Mouse (Mus musculus): ENCODE data around the gene Ift81. TPM values are rescaled to one million over a fixed set of nuclear protein-coding genes. Genes with fewer than 3 reads are reported as not detected.

The Ift81 gene
- polyA plus RNA-seq, 2 experiments, result 0.93 to 2.2 TPM

DNA sequence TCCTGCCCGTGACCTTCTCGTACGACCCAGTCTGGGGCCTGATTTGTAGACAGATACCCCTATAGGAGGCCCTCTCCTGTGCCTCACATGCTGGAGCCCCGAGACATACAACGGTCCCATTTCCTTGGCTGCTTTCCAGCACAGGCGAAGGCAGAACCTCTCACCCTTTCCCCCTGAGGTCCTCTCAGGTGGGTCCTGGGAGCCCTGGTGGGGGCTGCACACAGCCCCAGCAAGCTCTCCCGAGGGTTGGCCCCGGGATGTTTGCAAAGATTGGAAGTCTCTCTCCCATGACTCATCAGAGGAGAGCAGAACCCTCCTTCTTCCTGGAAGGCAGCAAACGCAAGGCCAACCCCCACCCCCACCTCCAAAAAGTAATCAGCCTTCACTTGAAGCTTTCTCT, 102.9 kb downstream of the Ift81 start:
- no peak overlapping the region for H3K4me2 ChIP-seq (ENCODE audit: low read depth)
- H3K9ac ChIP-seq (replicated peaks), result no peak overlapping the region
- no peak for DNase-seq (ENCODE audit: low read depth in 3 of 3, low spot score in 3 of 3)
- no peaks in the 10 kb centered on the region for H3K27me3 ChIP-seq (ENCODE audit: control insufficient read depth, insufficient read depth, low read length)
- TF ChIP-seq EP300 (IDR thresholded peaks at IDR 0.05; ENCODE audit: low read depth) (no peak), CTCF (IDR thresholded peaks at IDR 0.05; ENCODE audit: low read depth) (no peak)
- no peak overlapping the region for H3K27ac ChIP-seq
- no peaks in the 10 kb centered on the region for H3K36me3 ChIP-seq (replicated peaks; ENCODE audit: control insufficient read depth, insufficient read depth, low read depth)
- 28% methylated on average over 9 of the region's 9 CpGs for WGBS (ENCODE audit: insufficient replicate concordance)
- H3K4me3 ChIP-seq (ENCODE audit: insufficient read depth in 1 of 2, low read depth in 2 of 2, low read length in 2 of 2), result no peak overlapping the region
- ATAC-seq (ENCODE audit: insufficient read depth), result no peak
- H3K4me1 ChIP-seq (replicated peaks; ENCODE audit: control insufficient read depth in 2 of 2, insufficient read depth in 2 of 2, low read length in 1 of 2), result peaks cover 3 to 4% of the 10 kb centered on the region in 2 experiments; a peak in 2 of 4 replicates
- peaks cover 2% of the 10 kb centered on the region for H3K9me3 ChIP-seq (ENCODE audit: control insufficient read depth, low read length)

DNA sequence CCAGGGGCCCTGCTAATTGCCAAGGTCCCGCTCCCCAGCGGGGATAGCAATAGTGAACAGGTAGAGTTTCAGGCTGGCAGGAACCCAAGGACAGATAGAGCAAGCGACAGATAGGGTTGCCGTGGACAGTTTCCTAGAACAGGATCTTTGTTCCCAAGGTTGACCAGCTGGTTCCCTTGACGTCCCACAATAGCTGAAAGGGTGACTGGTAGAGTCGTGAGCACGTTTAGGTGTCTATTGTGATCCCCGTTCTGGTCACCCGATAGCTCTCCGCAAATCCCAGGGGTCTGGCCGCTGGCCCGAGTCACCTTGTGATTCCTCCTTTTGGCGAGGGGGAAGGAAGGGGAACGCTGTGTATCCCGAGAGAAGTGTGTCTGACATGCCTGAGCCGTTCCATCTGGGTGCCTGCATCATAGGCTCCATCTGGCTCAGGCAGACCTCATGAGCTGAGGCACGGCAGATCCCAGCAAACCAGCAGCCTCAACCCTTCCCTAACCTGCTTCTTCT, 103.6 kb downstream of the Ift81 start:
- Histone ChIP-seq H3K4me3 (ENCODE audit: insufficient read depth in 1 of 2, low read depth in 2 of 2, low read length in 2 of 2) (no peak overlapping the region), H3K9me3 (ENCODE audit: control insufficient read depth, low read length) (peaks cover 3% of the 10 kb centered on the region), H3K27me3 (ENCODE audit: control insufficient read depth, insufficient read depth, low read length) (no peaks in the 10 kb centered on the region), H3K4me2 (ENCODE audit: low read depth) (no peak overlapping the region), H3K27ac (no peak overlapping the region), H3K9ac (replicated peaks) (no peak overlapping the region), H3K36me3 (replicated peaks; ENCODE audit: control insufficient read depth, insufficient read depth, low read depth) (no peaks in the 10 kb centered on the region), H3K4me1 (replicated peaks; ENCODE audit: control insufficient read depth in 2 of 2, insufficient read depth in 2 of 2, low read length in 1 of 2) (peaks cover 3 to 4% of the 10 kb centered on the region in 2 experiments; a peak in 2 of 4 replicates)
- DNase-seq (ENCODE audit: low read depth in 3 of 3, low spot score in 3 of 3) (no peak), ATAC-seq (ENCODE audit: insufficient read depth) (no peak)
- 60% methylated on average over 17 of the region's 17 CpGs for WGBS (ENCODE audit: insufficient replicate concordance)
- TF ChIP-seq EP300 (IDR thresholded peaks at IDR 0.05; ENCODE audit: low read depth) (no peak), CTCF (IDR thresholded peaks at IDR 0.05; ENCODE audit: low read depth) (no peak)

DNA sequence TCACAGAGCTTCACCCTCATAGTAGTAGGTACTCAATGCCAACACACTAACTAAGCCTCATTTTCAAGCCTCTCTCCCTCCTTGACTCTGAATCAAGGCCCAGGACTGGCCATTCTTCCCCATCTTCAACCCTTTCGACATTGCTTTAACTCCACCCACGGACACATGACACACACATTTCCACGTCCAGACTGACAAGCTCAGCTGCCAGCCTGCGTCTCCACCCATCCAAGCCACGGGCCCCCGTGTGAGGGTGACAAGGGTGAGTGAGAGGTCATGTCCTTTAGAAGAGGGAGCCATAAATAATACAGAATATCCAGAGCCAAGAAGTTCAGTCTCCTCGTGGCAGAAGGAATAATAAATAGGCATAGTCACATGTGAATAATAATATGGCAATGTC, 104.7 kb downstream of the Ift81 start:
- no peaks in the 10 kb centered on the region; the same call in 1 of the 2 replicates for H3K27me3 ChIP-seq (ENCODE audit: control insufficient read depth, insufficient read depth, low read length)
- no peak overlapping the region for H3K9ac ChIP-seq (replicated peaks)
- no peak overlapping the region for H3K4me2 ChIP-seq (ENCODE audit: low read depth)
- peaks cover 3% of the 10 kb centered on the region for H3K9me3 ChIP-seq (ENCODE audit: control insufficient read depth, low read length)
- H3K4me1 ChIP-seq (replicated peaks; ENCODE audit: control insufficient read depth in 2 of 2, insufficient read depth in 2 of 2, low read length in 1 of 2), result peaks cover 3 to 4% of the 10 kb centered on the region in 2 experiments; a peak in 2 of 4 replicates
- no peak for DNase-seq (ENCODE audit: low read depth in 3 of 3, low spot score in 3 of 3)
- 31% methylated on average over 7 of the region's 7 CpGs for WGBS (ENCODE audit: insufficient replicate concordance)
- H3K4me3 ChIP-seq (ENCODE audit: insufficient read depth in 1 of 2, low read depth in 2 of 2, low read length in 2 of 2), result no peak overlapping the region
- no peak for ATAC-seq (ENCODE audit: insufficient read depth)
- H3K27ac ChIP-seq, result no peak overlapping the region
- TF ChIP-seq EP300 (IDR thresholded peaks at IDR 0.05; ENCODE audit: low read depth) (no peak), CTCF (IDR thresholded peaks at IDR 0.05; ENCODE audit: low read depth) (no peak)
- no peaks in the 10 kb centered on the region for H3K36me3 ChIP-seq (replicated peaks; ENCODE audit: control insufficient read depth, insufficient read depth, low read depth)

DNA sequence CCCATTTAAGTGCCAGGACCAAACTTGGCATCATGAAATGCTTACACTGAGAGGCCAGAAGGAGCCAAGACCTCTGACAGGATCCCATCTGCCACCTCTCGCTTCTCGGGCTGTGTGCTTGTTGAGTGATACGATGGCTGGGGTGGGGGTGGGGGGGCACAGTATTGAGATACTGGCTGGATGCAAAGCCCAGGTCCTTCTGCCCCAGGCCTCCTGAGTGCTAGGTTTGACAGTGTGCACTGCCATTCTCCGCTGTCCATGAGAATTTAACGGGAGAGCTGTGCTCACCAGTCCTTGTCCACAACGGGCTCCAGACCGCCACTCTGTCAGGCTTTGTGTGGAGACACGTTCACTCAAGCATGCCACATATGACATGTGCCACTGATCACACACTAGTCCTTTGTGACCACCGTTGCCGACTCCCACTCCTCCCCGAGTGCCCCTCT, 105.4 kb downstream of the Ift81 start:
- Histone ChIP-seq H3K27me3 (ENCODE audit: control insufficient read depth, insufficient read depth, low read length) (no peaks in the 10 kb centered on the region; the same call in 1 of the 2 replicates), H3K4me1 (replicated peaks; ENCODE audit: control insufficient read depth in 2 of 2, insufficient read depth in 2 of 2, low read length in 1 of 2) (peaks cover 2 to 3% of the 10 kb centered on the region in 2 experiments; a peak in 2 of 4 replicates), H3K9ac (replicated peaks) (no peak overlapping the region), H3K4me3 (ENCODE audit: insufficient read depth in 1 of 2, low read depth in 2 of 2, low read length in 2 of 2) (no peak overlapping the region), H3K27ac (no peak overlapping the region), H3K4me2 (ENCODE audit: low read depth) (no peak overlapping the region), H3K36me3 (replicated peaks; ENCODE audit: control insufficient read depth, insufficient read depth, low read depth) (no peaks in the 10 kb centered on the region), H3K9me3 (ENCODE audit: control insufficient read depth, low read length) (peaks cover 3% of the 10 kb centered on the region)
- ATAC-seq (ENCODE audit: insufficient read depth) (no peak), DNase-seq (ENCODE audit: low read depth in 3 of 3, low spot score in 3 of 3) (no peak)
- WGBS (ENCODE audit: insufficient replicate concordance), result 86% methylated on average over 11 of the region's 11 CpGs
- TF ChIP-seq CTCF (IDR thresholded peaks at IDR 0.05; ENCODE audit: low read depth) (no peak), EP300 (IDR thresholded peaks at IDR 0.05; ENCODE audit: low read depth) (no peak)

DNA sequence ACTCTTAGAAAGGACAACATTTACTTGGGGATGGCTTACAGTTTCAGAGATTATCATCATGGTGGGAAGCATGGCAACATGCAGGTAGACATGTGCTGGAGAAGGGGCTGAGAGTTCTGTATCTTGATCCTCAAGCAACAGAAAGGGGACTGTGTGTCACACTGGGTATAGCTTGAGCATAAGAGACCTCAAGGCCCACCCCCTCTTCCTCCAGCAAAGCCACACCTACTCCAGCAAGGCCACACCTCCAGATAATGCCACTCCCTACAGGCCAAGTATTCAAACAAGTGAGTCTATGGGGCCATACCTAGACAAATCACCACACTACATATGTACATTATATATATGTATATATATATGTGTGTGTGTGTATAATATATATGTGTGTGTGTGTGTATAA, 106.9 kb downstream of the Ift81 start:
- Histone ChIP-seq H3K4me1 (replicated peaks; ENCODE audit: control insufficient read depth in 2 of 2, insufficient read depth in 2 of 2, low read length in 1 of 2) (peaks cover 4% of the 10 kb centered on the region in 2 experiments), H3K4me3 (ENCODE audit: insufficient read depth in 1 of 2, low read depth in 2 of 2, low read length in 2 of 2) (no peak overlapping the region), H3K27ac (no peak overlapping the region), H3K4me2 (ENCODE audit: low read depth) (no peak overlapping the region), H3K9ac (replicated peaks) (no peak overlapping the region), H3K9me3 (ENCODE audit: control insufficient read depth, low read length) (peaks cover 3% of the 10 kb centered on the region), H3K27me3 (ENCODE audit: control insufficient read depth, insufficient read depth, low read length) (no peaks in the 10 kb centered on the region; the same call in 1 of the 2 replicates), H3K36me3 (replicated peaks; ENCODE audit: control insufficient read depth, insufficient read depth, low read depth) (no peaks in the 10 kb centered on the region)
- TF ChIP-seq EP300 (IDR thresholded peaks at IDR 0.05; ENCODE audit: low read depth) (no peak), CTCF (IDR thresholded peaks at IDR 0.05; ENCODE audit: low read depth) (no peak)
- ATAC-seq (ENCODE audit: insufficient read depth), result no peak
- DNase-seq (ENCODE audit: low read depth in 3 of 3, low spot score in 3 of 3), result no peak
